Mouse (Mus musculus) neural tube, embryonic 11.5 days (tissue): ENCODE measurements around the gene Ush2a. TPM values are rescaled to one million over a fixed set of nuclear protein-coding genes. Genes with fewer than 3 reads are reported as not detected.

ENCODE experiments used
- ATAC-seq: fragments of 200-750 bp; cut with Nextera tagmentation; 2 replicates; pipeline ENCODE4 v1.8.0; 2017; ENCODE audit warnings: moderate number of reproducible peaks, mild to moderate bottlenecking, moderate TSS enrichment, moderate library complexity; ENCODE audit not compliant: insufficient read depth, low FRiP score, low TSS enrichment
- DNase-seq: peaks from one replicate; pipeline ENCODE4 v3.0.0-alpha.2; 2015; ENCODE audit warnings: low spot score
- H3K27ac ChIP-seq: fragments of 300-500 bp; sonication (generic); 2 replicates; pipeline ENCODE4 v1.5.1; 2014; ENCODE audit warnings: low read depth, mild to moderate bottlenecking, low read length
- H3K27me3 ChIP-seq: fragments of 300-500 bp; sonication (generic); 2 replicates; pipeline ENCODE4 v1.6.1; 2014; ENCODE audit warnings: mild to moderate bottlenecking, low read length, mixed read lengths; ENCODE audit not compliant: control insufficient read depth, insufficient read depth
- H3K36me3 ChIP-seq: fragments of 300-500 bp; sonication (generic); 2 replicates; pipeline ENCODE4 v1.6.1; 2014; ENCODE audit warnings: mild to moderate bottlenecking, low read length, moderate library complexity, mixed read lengths; ENCODE audit not compliant: control insufficient read depth, insufficient read depth
- H3K4me1 ChIP-seq: fragments of 300-500 bp; sonication (generic); 2 replicates; pipeline ENCODE4 v1.6.1; 2014; ENCODE audit warnings: low read length, mixed read lengths; ENCODE audit not compliant: control insufficient read depth, insufficient read depth
- H3K4me2 ChIP-seq: fragments of 300-500 bp; sonication (generic); 2 replicates; pipeline ENCODE4 v1.6.1; 2014; ENCODE audit warnings: low read depth, mild to moderate bottlenecking, moderate library complexity
- H3K4me3 ChIP-seq: fragments of 300-500 bp; sonication (generic); 2 replicates; pipeline ENCODE4 v1.5.1; 2014; ENCODE audit warnings: low read depth, low read length
- H3K9ac ChIP-seq: fragments of 300-500 bp; sonication (generic); 2 replicates; pipeline ENCODE4 v1.6.1; 2014; ENCODE audit warnings: mild to moderate bottlenecking, low read length
- H3K9me3 ChIP-seq: fragments of 300-500 bp; sonication (generic); 2 replicates; pipeline ENCODE4 v1.6.1; 2016; ENCODE audit warnings: low read length; ENCODE audit not compliant: control insufficient read depth
- WGBS: fragments of 180-500 bp; shearing (Covaris S2); extraction: QIAGEN DNeasy Blood & Tissue Kit; methylation state at CpG from one replicate; pipeline ENCODE4 v1.1.7; 2014; 5-methylcytosine and 5-hydroxymethylcytosine counted together
- polyA plus RNA-seq: library from polyadenylated mRNA; unstranded; fragments of >200 nt; fragmentation: Nextera tagmentation; extraction: Ambion mirVana; gene quantifications from 2 replicates; pipeline ENCODE4 v1.2.1, GENCODE M21; 2014

The Ush2a gene
- polyA plus RNA-seq, 1 experiment from 2014 or later, result 0.07 TPM

GRCm38 (mm10) chr1:188577376-188577775, 315.6 kb downstream of the Ush2a start:
- Histone ChIP-seq H3K27ac (no peak overlapping the region), H3K9me3 (no peaks in the 10 kb centered on the region), H3K4me1 (no peaks in the 10 kb centered on the region), H3K4me2 (no peak overlapping the region), H3K9ac (no peak overlapping the region), H3K36me3 (no peaks in the 10 kb centered on the region), H3K4me3 (no peak overlapping the region), H3K27me3 (no peaks in the 10 kb centered on the region)
- no peak for ATAC-seq
- DNase-seq, result no peak
- WGBS, result 92% methylated on average over 4 of the region's 4 CpGs

GRCm38 (mm10) chr1:188581136-188581535, 319.3 kb downstream of the Ush2a start:
- WGBS, result 48% methylated on average over 4 of the region's 4 CpGs
- Histone ChIP-seq H3K4me2 (no peak overlapping the region), H3K27me3 (no peaks in the 10 kb centered on the region), H3K9me3 (no peaks in the 10 kb centered on the region), H3K27ac (no peak overlapping the region), H3K36me3 (no peaks in the 10 kb centered on the region), H3K4me1 (no peaks in the 10 kb centered on the region), H3K4me3 (no peak overlapping the region), H3K9ac (no peak overlapping the region)
- ATAC-seq (no peak), DNase-seq (no peak)

GRCm38 (mm10) chr1:188595251-188595650, 333.4 kb downstream of the Ush2a start:
- Histone ChIP-seq H3K9ac (no peak overlapping the region), H3K4me3 (no peak overlapping the region), H3K36me3 (no peaks in the 10 kb centered on the region), H3K27ac (no peak overlapping the region), H3K27me3 (no peaks in the 10 kb centered on the region), H3K4me1 (no peaks in the 10 kb centered on the region), H3K4me2 (no peak overlapping the region), H3K9me3 (no peaks in the 10 kb centered on the region)
- DNase-seq (no peak), ATAC-seq (no peak)
- 59% methylated on average over 4 of the region's 4 CpGs for WGBS

- no peak for ATAC-seq
- no peaks in the 10 kb centered on the region for H3K36me3 ChIP-seq
- H3K9ac ChIP-seq, result no peak overlapping the region
- WGBS, result 89% methylated on average over 7 of the region's 7 CpGs
- H3K27me3 ChIP-seq, result no peaks in the 10 kb centered on the region
- H3K9me3 ChIP-seq, result no peaks in the 10 kb centered on the region
- no peak overlapping the region for H3K27ac ChIP-seq
- no peak for DNase-seq
- no peak overlapping the region for H3K4me2 ChIP-seq
- no peak overlapping the region for H3K4me3 ChIP-seq
- no peaks in the 10 kb centered on the region for H3K4me1 ChIP-seq
Measured at GRCm38 (mm10) chr1:188598052-188598451, 336.2 kb downstream of the Ush2a start.

- H3K4me1 ChIP-seq, result no peaks in the 10 kb centered on the region
- DNase-seq, result no peak
- H3K36me3 ChIP-seq, result no peaks in the 10 kb centered on the region
- H3K27ac ChIP-seq, result no peak overlapping the region
- no peak overlapping the region for H3K4me3 ChIP-seq
- no peaks in the 10 kb centered on the region for H3K27me3 ChIP-seq
- H3K4me2 ChIP-seq, result no peak overlapping the region
- no peak overlapping the region for H3K9ac ChIP-seq
- WGBS, result 91% methylated on average over 8 of the region's 8 CpGs
- ATAC-seq, result no peak
- H3K9me3 ChIP-seq, result no peaks in the 10 kb centered on the region
Measured at GRCm38 (mm10) chr1:188599134-188599533, 337.3 kb downstream of the Ush2a start.

GRCm38 (mm10) chr1:188606450-188606849, 344.6 kb downstream of the Ush2a start:
- Histone ChIP-seq H3K4me3 (no peak overlapping the region), H3K4me2 (no peak overlapping the region), H3K27ac (no peak overlapping the region), H3K9ac (no peak overlapping the region), H3K36me3 (no peaks in the 10 kb centered on the region), H3K9me3 (no peaks in the 10 kb centered on the region), H3K27me3 (no peaks in the 10 kb centered on the region), H3K4me1 (no peaks in the 10 kb centered on the region)
- DNase-seq (no peak), ATAC-seq (no peak)

GRCm38 (mm10) chr1:188616547-188616946, 354.7 kb downstream of the Ush2a start:
- Histone ChIP-seq H3K9ac (no peak overlapping the region), H3K27ac (no peak overlapping the region), H3K36me3 (no peaks in the 10 kb centered on the region), H3K4me3 (no peak overlapping the region), H3K27me3 (no peaks in the 10 kb centered on the region), H3K4me1 (no peaks in the 10 kb centered on the region), H3K4me2 (no peak overlapping the region), H3K9me3 (no peaks in the 10 kb centered on the region)
- 77% methylated on average over 5 of the region's 5 CpGs for WGBS
- no peak for ATAC-seq
- no peak for DNase-seq

- Histone ChIP-seq H3K36me3 (no peaks in the 10 kb centered on the region), H3K4me2 (no peak overlapping the region), H3K27ac (no peak overlapping the region), H3K9ac (no peak overlapping the region), H3K27me3 (no peaks in the 10 kb centered on the region), H3K4me1 (no peaks in the 10 kb centered on the region), H3K9me3 (no peaks in the 10 kb centered on the region), H3K4me3 (no peak overlapping the region)
- 54% methylated on average over 4 of the region's 4 CpGs for WGBS
- DNase-seq (peak; percentile 35), ATAC-seq (no peak)
Measured at GRCm38 (mm10) chr1:188633736-188634135, 371.9 kb downstream of the Ush2a start.

- Histone ChIP-seq H3K9me3 (no peaks in the 10 kb centered on the region), H3K9ac (no peak overlapping the region), H3K4me3 (no peak overlapping the region), H3K4me2 (no peak overlapping the region), H3K36me3 (no peaks in the 10 kb centered on the region), H3K27ac (no peak overlapping the region), H3K4me1 (no peaks in the 10 kb centered on the region), H3K27me3 (no peaks in the 10 kb centered on the region)
- ATAC-seq, result no peak
- no peak for DNase-seq
Measured at GRCm38 (mm10) chr1:188639666-188640065, 377.8 kb downstream of the Ush2a start.
